Comparison of ENCODE assay signal across 8 mouse cellular contexts in the genomic region with DNA sequence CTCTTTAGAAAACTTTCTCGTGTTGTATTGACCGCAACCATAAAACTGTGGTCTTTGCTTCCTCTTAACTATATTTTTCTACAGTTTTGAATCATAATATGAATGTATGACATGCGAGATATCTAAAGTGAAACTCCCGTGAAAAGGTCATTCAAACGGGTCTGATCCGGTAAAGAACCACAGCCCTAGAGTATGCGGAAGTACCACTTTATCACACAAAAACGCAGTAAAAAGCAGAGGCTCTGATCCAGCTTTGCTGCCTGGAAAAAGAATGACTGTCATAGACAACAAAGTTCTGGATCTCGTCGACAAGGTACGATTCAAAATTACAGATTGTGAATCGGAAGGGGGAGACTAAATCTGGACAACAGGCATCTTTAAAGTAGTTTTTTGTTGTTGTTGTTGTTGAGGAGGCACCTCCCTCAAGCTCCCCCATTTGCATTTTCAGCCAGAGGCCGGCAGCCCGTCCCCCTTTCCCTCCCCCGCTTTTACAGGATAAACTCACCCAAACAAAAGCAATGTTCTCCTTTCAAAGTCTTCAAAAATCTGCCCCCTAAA. TPM values are rescaled to one million over a fixed set of nuclear protein-coding genes. Genes with fewer than 3 reads are reported as not detected.
DNase-seq lines count a peak whose midpoint lies in the region; ATAC-seq and TF ChIP-seq lines count a peak whose summit lies in the region.

No protein-coding gene starts in this region.

- H3K9me3 ChIP-seq in forebrain, embryonic 11.5 days (ENCODE audit: control insufficient read depth, low read length): no peaks in the 10 kb centered on the region
- H3K9me3 ChIP-seq in hindbrain, postnatal 0 days (ENCODE audit: low read length): no peaks in the 10 kb centered on the region
- H3K9me3 ChIP-seq in liver, embryonic 14.5 days (ENCODE audit: control insufficient read depth, low read length): no peaks in the 10 kb centered on the region
- no peaks in the 10 kb centered on the region for H3K9me3 ChIP-seq in neural tube, embryonic 14.5 days (ENCODE audit: control insufficient read depth, low read length)

- 4% methylated on average over 15 of the region's 15 CpGs for WGBS in lung, adult 2 months
- WGBS in forebrain, embryonic 11.5 days: 16% methylated on average over 15 of the region's 15 CpGs
- WGBS in hindbrain, postnatal 0 days: 15% methylated on average over 15 of the region's 15 CpGs
- WGBS in liver, embryonic 14.5 days (ENCODE audit: insufficient replicate concordance): 3% methylated on average over 15 of the region's 15 CpGs
- WGBS in neural tube, embryonic 14.5 days: 17% methylated on average over 15 of the region's 15 CpGs

- H3K36me3 ChIP-seq in forebrain, embryonic 11.5 days (ENCODE audit: control insufficient read depth, insufficient read depth, low read length): no peaks in the 10 kb centered on the region
- H3K36me3 ChIP-seq in hindbrain, postnatal 0 days (ENCODE audit: insufficient read depth, low read length): no peaks in the 10 kb centered on the region
- H3K36me3 ChIP-seq in liver, embryonic 14.5 days (replicated peaks; ENCODE audit: control insufficient read depth, insufficient read depth, low read depth): no peaks in the 10 kb centered on the region
- H3K36me3 ChIP-seq in neural tube, embryonic 14.5 days (ENCODE audit: control insufficient read depth, insufficient read depth, low read length): no peaks in the 10 kb centered on the region

- no peak overlapping the region for H3K27ac ChIP-seq in forebrain, embryonic 11.5 days (ENCODE audit: low read depth, low read length)
- H3K27ac ChIP-seq in hindbrain, postnatal 0 days: no peak overlapping the region
- peak overlapping the region; percentile 27; the same call in 1 of the 2 replicates for H3K27ac ChIP-seq in liver, embryonic 14.5 days
- no peak overlapping the region for H3K27ac ChIP-seq in neural tube, embryonic 14.5 days (ENCODE audit: low read depth, low read length)

- H3K4me2 ChIP-seq in forebrain, embryonic 11.5 days (ENCODE audit: low read depth, low read length, severe bottlenecking): peak overlapping the region; percentile 6; the same call in 1 of the 2 replicates
- peak overlapping the region; percentile 43 for H3K4me2 ChIP-seq in hindbrain, postnatal 0 days (ENCODE audit: low read depth, low read length)
- peak overlapping the region; percentile 68 for H3K4me2 ChIP-seq in liver, embryonic 14.5 days (ENCODE audit: low read depth)
- peak overlapping the region; percentile 20; the same call in 1 of the 2 replicates for H3K4me2 ChIP-seq in neural tube, embryonic 14.5 days (ENCODE audit: low read depth, low read length)

- no peak for ATAC-seq in forebrain, embryonic 11.5 days (replicated peaks; ENCODE audit: low FRiP score)
- ATAC-seq in hindbrain, postnatal 0 days: no peak
- ATAC-seq in liver, embryonic 14.5 days (ENCODE audit: insufficient read depth): peak; percentile 80
- no peak for ATAC-seq in neural tube, embryonic 14.5 days (ENCODE audit: low read depth)

- no peaks in the 10 kb centered on the region; the same call in 1 of the 2 replicates for H3K4me1 ChIP-seq in lung, adult 2 months (ENCODE audit: control insufficient read depth, insufficient read depth, low read length)
- H3K4me1 ChIP-seq in forebrain, embryonic 11.5 days (replicated peaks; ENCODE audit: control insufficient read depth, insufficient read depth, low read length): no peaks in the 10 kb centered on the region
- H3K4me1 ChIP-seq in hindbrain, postnatal 0 days (ENCODE audit: insufficient read depth, low read length): no peaks in the 10 kb centered on the region
- H3K4me1 ChIP-seq in liver, embryonic 14.5 days (replicated peaks; ENCODE audit: control insufficient read depth in 2 of 2, insufficient read depth in 2 of 2, low read length in 1 of 2): no peaks in the 10 kb centered on the region; a peak in 1 of 4 replicates
- H3K4me1 ChIP-seq in neural tube, embryonic 14.5 days (ENCODE audit: control insufficient read depth, insufficient read depth, low read length): no peaks in the 10 kb centered on the region

- peak overlapping the region; percentile 51 for H3K4me3 ChIP-seq in lung, adult 2 months (replicated peaks; ENCODE audit: extremely low read depth, low read depth, low read length)
- peak overlapping the region; percentile 0; the same call in 1 of the 2 replicates for H3K4me3 ChIP-seq in forebrain, embryonic 11.5 days (ENCODE audit: low read depth, low read length)
- H3K4me3 ChIP-seq in hindbrain, postnatal 0 days (ENCODE audit: low read length): peak overlapping the region; percentile 32
- peak overlapping the region; percentile 58 to 63 for H3K4me3 ChIP-seq in liver, embryonic 14.5 days (ENCODE audit: insufficient read depth in 1 of 2, low read depth in 2 of 2, low read length in 2 of 2)
- peak overlapping the region; percentile 15; the same call in 1 of the 2 replicates for H3K4me3 ChIP-seq in neural tube, embryonic 14.5 days (ENCODE audit: low read depth, low read length)

- no peak overlapping the region for H3K9ac ChIP-seq in forebrain, embryonic 11.5 days (ENCODE audit: low read length)
- no peak overlapping the region for H3K9ac ChIP-seq in hindbrain, postnatal 0 days (replicated peaks; ENCODE audit: low read length)
- peak overlapping the region; percentile 62 for H3K9ac ChIP-seq in liver, embryonic 14.5 days (replicated peaks)
- H3K9ac ChIP-seq in neural tube, embryonic 14.5 days (replicated peaks; ENCODE audit: low read depth, low read length): no peak overlapping the region

- peak; percentile 4 for DNase-seq in lung, adult 2 months
- no peak for DNase-seq in lung, postnatal 14 days
- no peak for DNase-seq in forebrain, embryonic 11.5 days (ENCODE audit: low spot score)
- DNase-seq in hindbrain, postnatal 0 days (ENCODE audit: low spot score): peak; percentile 1
- peak in 1 of 3 experiments; percentile 16 for DNase-seq in liver, embryonic 14.5 days (ENCODE audit: low read depth in 3 of 3, low spot score in 3 of 3)
- DNase-seq in urinary bladder, adult 18-20 months (ENCODE audit: low spot score in 2 of 2): no peak
- DNase-seq in layer of hippocampus, postnatal 10 days (ENCODE audit: low spot score in 2 of 2): no peak

- TF ChIP-seq CTCF in lung, adult 2 months (IDR thresholded peaks at IDR 0.05; ENCODE audit: insufficient read depth, low read length): no peak
- no peak for TF ChIP-seq CTCF in hindbrain, postnatal 0 days (IDR thresholded peaks at IDR 0.05; ENCODE audit: low read depth)
- TF ChIP-seq CTCF in liver, embryonic 14.5 days (IDR thresholded peaks at IDR 0.05; ENCODE audit: low read depth): no peak

- H3K27me3 ChIP-seq in forebrain, embryonic 11.5 days (ENCODE audit: control insufficient read depth, insufficient read depth, low read length): no peaks in the 10 kb centered on the region
- H3K27me3 ChIP-seq in hindbrain, postnatal 0 days (ENCODE audit: insufficient read depth, low read length): no peaks in the 10 kb centered on the region
- no peaks in the 10 kb centered on the region for H3K27me3 ChIP-seq in liver, embryonic 14.5 days (ENCODE audit: control insufficient read depth, insufficient read depth, low read length)
- no peaks in the 10 kb centered on the region for H3K27me3 ChIP-seq in neural tube, embryonic 14.5 days (ENCODE audit: control insufficient read depth, insufficient read depth, low read length)

- TF ChIP-seq EP300 in liver, embryonic 14.5 days (IDR thresholded peaks at IDR 0.05; ENCODE audit: low read depth): no peak

- no peak for TF ChIP-seq POLR2A in lung, adult 2 months (IDR thresholded peaks at IDR 0.05; ENCODE audit: borderline replicate concordance, extremely low read depth, low read depth, low read length)

RNA-seq across cellular contexts. Expression of gene Trim12a, which starts 0.4 kb away (rescaled TPM):
- 3.1 and 11.5 TPM in 2 replicates for polyA plus RNA-seq in lung, adult 2 months (2012; rRNA removed)
- 1.5 and 1.7 TPM in 2 replicates for polyA plus RNA-seq in forebrain, embryonic 11.5 days (2014; fragmentation: Nextera tagmentation; extraction: Ambion mirVana)
- total RNA-seq in hindbrain, postnatal 0 days (2014; rRNA removed): 2.2 and 2.8 TPM in 2 replicates
- polyA plus RNA-seq in hindbrain, postnatal 0 days (2015; fragmentation: Nextera tagmentation; extraction: Ambion mirVana): 3.1 and 3.7 TPM in 2 replicates
- 2.0 and 2.4 TPM in 2 replicates for polyA plus RNA-seq in liver, embryonic 14.5 days (2012; rRNA removed)
- 2.3 and 2.8 TPM in 2 replicates for polyA plus RNA-seq in liver, embryonic 14.5 days (2014; fragmentation: Nextera tagmentation; extraction: Ambion mirVana)
- polyA plus RNA-seq in neural tube, embryonic 14.5 days (2014; fragmentation: Nextera tagmentation; extraction: Ambion mirVana): 1.6 and 2.5 TPM in 2 replicates
- total RNA-seq in layer of hippocampus, postnatal 10 days (2021): 1 to 10 TPM; 2.1 to 2.2 TPM

RNA-seq across cellular contexts. Expression of gene Trim34b, which starts 14.4 kb away (rescaled TPM):
- 0.26 and 3.4 TPM in 2 replicates for polyA plus RNA-seq in lung, adult 2 months (2012; rRNA removed)
- polyA plus RNA-seq in forebrain, embryonic 11.5 days (2014; fragmentation: Nextera tagmentation; extraction: Ambion mirVana): not detected in 2 replicates
- not detected in 2 replicates for total RNA-seq in hindbrain, postnatal 0 days (2014; rRNA removed)
- not detected in 2 replicates for polyA plus RNA-seq in hindbrain, postnatal 0 days (2015; fragmentation: Nextera tagmentation; extraction: Ambion mirVana)
- 0.01 and 0.02 TPM in 2 replicates for polyA plus RNA-seq in liver, embryonic 14.5 days (2012; rRNA removed)
- not detected in 2 replicates for polyA plus RNA-seq in liver, embryonic 14.5 days (2014; fragmentation: Nextera tagmentation; extraction: Ambion mirVana)
- polyA plus RNA-seq in neural tube, embryonic 14.5 days (2014; fragmentation: Nextera tagmentation; extraction: Ambion mirVana): not detected in 2 replicates
- total RNA-seq in layer of hippocampus, postnatal 10 days (2021): not detected

RNA-seq across cellular contexts. Expression of gene Trim5, which starts 27.0 kb away (rescaled TPM):
- 0.70 and 1.9 TPM in 2 replicates for polyA plus RNA-seq in lung, adult 2 months (2012; rRNA removed)
- polyA plus RNA-seq in forebrain, embryonic 11.5 days (2014; fragmentation: Nextera tagmentation; extraction: Ambion mirVana): 0.12 TPM in 1 of 2 replicates, not detected in the other
- 0.16 TPM in 1 of 2 replicates, not detected in the other for total RNA-seq in hindbrain, postnatal 0 days (2014; rRNA removed)
- 0.25 and 0.47 TPM in 2 replicates for polyA plus RNA-seq in hindbrain, postnatal 0 days (2015; fragmentation: Nextera tagmentation; extraction: Ambion mirVana)
- polyA plus RNA-seq in liver, embryonic 14.5 days (2012; rRNA removed): 0.17 and 0.28 TPM in 2 replicates
- polyA plus RNA-seq in liver, embryonic 14.5 days (2014; fragmentation: Nextera tagmentation; extraction: Ambion mirVana): 0.22 and 0.23 TPM in 2 replicates
- 0.07 and 0.10 TPM in 2 replicates for polyA plus RNA-seq in neural tube, embryonic 14.5 days (2014; fragmentation: Nextera tagmentation; extraction: Ambion mirVana)
- total RNA-seq in layer of hippocampus, postnatal 10 days (2021): under 1 TPM; 0.42 to 0.62 TPM

RNA-seq across cellular contexts. Expression of gene Trim12c, which starts 38.3 kb away (rescaled TPM):
- polyA plus RNA-seq in lung, adult 2 months (2012; rRNA removed): 3.2 and 3.8 TPM in 2 replicates
- 0.69 and 0.75 TPM in 2 replicates for polyA plus RNA-seq in forebrain, embryonic 11.5 days (2014; fragmentation: Nextera tagmentation; extraction: Ambion mirVana)
- 1.7 and 1.8 TPM in 2 replicates for total RNA-seq in hindbrain, postnatal 0 days (2014; rRNA removed)
- 0.61 and 0.83 TPM in 2 replicates for polyA plus RNA-seq in hindbrain, postnatal 0 days (2015; fragmentation: Nextera tagmentation; extraction: Ambion mirVana)
- polyA plus RNA-seq in liver, embryonic 14.5 days (2012; rRNA removed): 1.0 and 1.7 TPM in 2 replicates
- polyA plus RNA-seq in liver, embryonic 14.5 days (2014; fragmentation: Nextera tagmentation; extraction: Ambion mirVana): 0.52 and 0.61 TPM in 2 replicates
- 0.66 and 0.88 TPM in 2 replicates for polyA plus RNA-seq in neural tube, embryonic 14.5 days (2014; fragmentation: Nextera tagmentation; extraction: Ambion mirVana)
- total RNA-seq in layer of hippocampus, postnatal 10 days (2021): 1 to 10 TPM; 1.4 to 1.9 TPM

RNA-seq across cellular contexts. Expression of gene Trim30b, which starts 54.8 kb away (rescaled TPM):
- 0.45 and 1.1 TPM in 2 replicates for polyA plus RNA-seq in lung, adult 2 months (2012; rRNA removed)
- not detected in 2 replicates for polyA plus RNA-seq in forebrain, embryonic 11.5 days (2014; fragmentation: Nextera tagmentation; extraction: Ambion mirVana)
- 0.16 TPM in 1 of 2 replicates, not detected in the other for total RNA-seq in hindbrain, postnatal 0 days (2014; rRNA removed)
- not detected in 2 replicates for polyA plus RNA-seq in hindbrain, postnatal 0 days (2015; fragmentation: Nextera tagmentation; extraction: Ambion mirVana)
- polyA plus RNA-seq in liver, embryonic 14.5 days (2012; rRNA removed): 0.10 and 0.19 TPM in 2 replicates
- 0.09 and 0.27 TPM in 2 replicates for polyA plus RNA-seq in liver, embryonic 14.5 days (2014; fragmentation: Nextera tagmentation; extraction: Ambion mirVana)
- not detected in 2 replicates for polyA plus RNA-seq in neural tube, embryonic 14.5 days (2014; fragmentation: Nextera tagmentation; extraction: Ambion mirVana)
- not detected for total RNA-seq in layer of hippocampus, postnatal 10 days (2021)

Comparison
In these comparisons a context has a peak if more than half of its experiments do, and no peak if none do; other contexts are left out.
1. DNase-seq: peak in lung, adult 2 months (single experiment) and hindbrain, postnatal 0 days (single experiment); none in lung, postnatal 14 days (single experiment), forebrain, embryonic 11.5 days (single experiment), urinary bladder, adult 18-20 months (0 of 2) and layer of hippocampus, postnatal 10 days (0 of 2).
2. H3K4me3 ChIP-seq: peak in every context shown above with its lines; median percentile 60 in liver, embryonic 14.5 days; 51 in lung, adult 2 months; 32 in hindbrain, postnatal 0 days; 15 in neural tube, embryonic 14.5 days; 0 in forebrain, embryonic 11.5 days.
3. H3K4me2 ChIP-seq: peak in every context shown above with its lines; median percentile 68 in liver, embryonic 14.5 days; 43 in hindbrain, postnatal 0 days; 20 in neural tube, embryonic 14.5 days; 6 in forebrain, embryonic 11.5 days.